Mouse (Mus musculus): Measurements from ENCODE around the gene Maml3.

DNA sequence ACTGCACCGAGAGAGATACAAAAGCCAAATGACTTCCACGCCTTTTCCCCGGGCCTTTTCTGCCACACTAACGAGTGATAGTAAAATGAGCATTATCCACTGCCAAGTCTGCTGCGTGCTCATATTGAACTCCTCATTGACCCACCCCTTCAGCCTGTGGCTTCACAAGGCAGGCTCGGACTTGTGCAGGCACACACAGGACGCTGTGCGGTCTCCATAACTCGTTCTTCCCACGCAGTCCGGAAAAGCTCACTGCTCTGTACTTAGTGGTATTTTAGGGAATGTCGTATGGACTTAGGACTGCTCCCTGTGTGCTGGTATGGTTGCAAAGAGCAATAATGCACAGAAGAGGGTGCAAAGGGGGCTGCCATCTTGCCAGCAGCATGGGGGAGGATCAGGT lies 262.7 kb downstream of the Maml3 start:
- TF ChIP-seq POLR2A (IDR thresholded peaks at IDR 0.05; ENCODE audit: borderline replicate concordance, low read depth, low read length) (no peak), CTCF (IDR thresholded peaks at IDR 0.05; ENCODE audit: low read depth, low read length) (no peak)
